Mouse (Mus musculus) thymus, adult 2 months (tissue): ENCODE measurements around the gene Iqcd.

Source experiments
- CTCF ChIP-seq: fragments of 200-500 bp; IDR thresholded peaks from 2 replicates; pipeline ENCODE4 v1.5.1; 2012; ENCODE audit warnings: mild to moderate bottlenecking, control low read depth, low read length, moderate library complexity, borderline replicate concordance; ENCODE audit not compliant: control insufficient read depth, poor library complexity, insufficient read depth; ENCODE audit errors: extremely low read depth
- POLR2A ChIP-seq: fragments of 200-500 bp; IDR thresholded peaks from 2 replicates; pipeline ENCODE4 v1.6.1; 2012; ENCODE audit warnings: mild to moderate bottlenecking, low read length, control low read depth, moderate library complexity; ENCODE audit not compliant: control insufficient read depth, poor library complexity, insufficient read depth; ENCODE audit errors: extremely low read depth

DNA sequence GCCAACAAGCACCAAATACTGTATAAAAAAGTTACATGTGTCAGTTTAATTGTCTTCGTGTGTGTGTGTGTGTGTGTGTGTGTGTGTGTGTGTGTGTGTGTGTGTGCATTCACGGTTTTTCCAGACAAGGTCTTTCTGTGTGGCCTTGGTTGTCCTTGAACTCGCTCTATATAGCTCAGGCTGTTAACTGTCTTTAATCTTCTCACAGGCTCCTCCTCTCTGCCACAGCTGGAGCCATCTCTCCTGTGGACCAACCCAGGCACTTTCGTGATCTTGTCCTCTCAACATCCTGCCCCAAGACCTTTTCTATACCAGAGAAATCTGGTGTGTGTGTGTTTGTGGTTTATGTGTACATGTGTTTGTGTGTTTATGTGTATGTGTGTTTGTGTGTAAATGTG is 24.9 kb upstream of the Iqcd start:
- TF ChIP-seq POLR2A, result no peak
- no peak for TF ChIP-seq CTCF
